Mouse (Mus musculus) heart, adult 2 months (tissue): ENCODE results near the gene Plcb2.

Experiments used
- CTCF ChIP-seq: fragments of 200-600 bp; IDR thresholded peaks from 2 replicates; pipeline ENCODE4 v1.8.1; 2022; ENCODE audit warnings: antibody characterized with exemption, mild to moderate bottlenecking, moderate library complexity
- EP300 ChIP-seq: fragments of 200-500 bp; IDR thresholded peaks from 2 replicates; pipeline ENCODE4 v1.6.1; 2011; ENCODE audit warnings: low read depth, low read length, control low read depth; ENCODE audit not compliant: insufficient read depth
- POLR2A ChIP-seq: fragments of 200-500 bp; IDR thresholded peaks from 2 replicates; pipeline ENCODE4 v1.6.1; 2011; ENCODE audit warnings: mild to moderate bottlenecking, low read depth, low read length, control low read depth; ENCODE audit not compliant: insufficient read depth

DNA sequence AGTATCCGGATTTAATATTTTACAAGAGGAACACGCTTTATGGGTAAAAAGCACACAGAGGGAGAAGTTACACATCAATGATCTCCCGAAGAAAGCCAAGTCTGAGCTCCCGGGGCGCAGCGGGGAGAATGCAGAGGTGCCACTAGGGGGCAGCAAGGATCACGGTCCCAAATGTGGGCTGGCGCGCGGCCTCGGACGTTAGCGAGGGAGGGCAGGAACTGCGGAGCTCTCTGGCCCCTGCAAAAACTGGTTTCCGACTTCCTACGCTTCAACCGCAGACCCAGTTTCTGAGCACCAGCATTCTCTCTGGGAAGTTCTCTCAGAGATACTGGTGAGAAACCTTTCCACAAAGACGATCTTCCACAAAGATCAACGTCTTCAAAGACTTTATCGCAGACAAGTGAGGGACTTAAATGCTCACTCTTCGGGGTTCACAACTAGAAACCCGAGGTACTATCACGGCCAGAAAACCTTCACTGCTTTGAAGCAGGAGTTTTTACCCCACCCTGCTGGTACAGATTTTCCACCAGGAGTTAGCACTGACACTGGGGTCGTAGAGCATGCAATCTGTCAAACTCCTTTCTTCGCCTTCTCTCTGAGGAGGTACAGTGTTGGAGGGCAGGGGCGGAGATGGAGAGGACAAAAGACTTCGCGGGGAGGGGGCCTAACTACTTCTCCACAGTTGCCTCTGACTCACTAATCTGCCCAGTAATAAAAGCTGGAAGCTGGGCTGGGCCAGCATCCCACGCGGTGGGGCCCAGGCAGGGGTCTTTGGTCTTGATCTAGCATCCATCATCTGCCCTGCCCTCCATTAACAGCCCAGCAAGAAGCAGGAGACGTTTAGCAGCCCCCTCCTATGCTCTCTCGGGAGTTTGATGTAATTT, 27.8 kb downstream of the Plcb2 start:
- TF ChIP-seq CTCF (peak; percentile 99; the same call in 1 of the 2 replicates), POLR2A (no peak), EP300 (0 out of 2 replicates have a peak, but pooled peaks have one; percentile 29)
